Mouse (Mus musculus) embryonic fibroblast, embryonic 13.5 days (primary cell): ENCODE results near the gene Kifc5b. TPM values are rescaled to one million over a fixed set of nuclear protein-coding genes. Genes with fewer than 3 reads are reported as not detected.
"Not testable (repeated sequence)": the region's sequence is repeated elsewhere in the genome, so short reads cannot be mapped to it uniquely, and the experiment has no call there.

ENCODE experiments used
- H3K27ac ChIP-seq: 2 replicates; pipeline ENCODE4 v1.5.1; 2012; ENCODE audit warnings: low read length, control low read depth, inconsistent platforms; ENCODE audit not compliant: insufficient read depth
- H3K4me1 ChIP-seq: 2 replicates; pipeline ENCODE4 v1.6.1; 2011; ENCODE audit warnings: low read length; ENCODE audit not compliant: control insufficient read depth, insufficient read depth
- H3K4me3 ChIP-seq: 2 replicates; pipeline ENCODE4 v1.5.1; 2011; ENCODE audit warnings: mild to moderate bottlenecking, control low read depth, low read length; ENCODE audit not compliant: insufficient read depth
- CTCF ChIP-seq: IDR thresholded peaks from 2 replicates; pipeline ENCODE4 v1.5.1; 2011; ENCODE audit warnings: mild to moderate bottlenecking, control low read depth, low read length, moderate library complexity, borderline replicate concordance; ENCODE audit not compliant: insufficient read depth
- POLR2A ChIP-seq: IDR thresholded peaks from 2 replicates; pipeline ENCODE4 v1.6.1; 2011; ENCODE audit warnings: low read depth, mild to moderate bottlenecking, control low read depth, low read length, moderate library complexity
- polyA plus RNA-seq: library from polyadenylated mRNA; stranded (reverse); fragments of >200 nt; gene quantifications from 2 replicates; pipeline ENCODE4 v1.2.4, GENCODE M21; 2011; ENCODE audit warnings: low read depth; ENCODE audit not compliant: missing spikeins, insufficient read length

Gene Kifc5b
- polyA plus RNA-seq, 1 experiment: 7.2 TPM

DNA sequence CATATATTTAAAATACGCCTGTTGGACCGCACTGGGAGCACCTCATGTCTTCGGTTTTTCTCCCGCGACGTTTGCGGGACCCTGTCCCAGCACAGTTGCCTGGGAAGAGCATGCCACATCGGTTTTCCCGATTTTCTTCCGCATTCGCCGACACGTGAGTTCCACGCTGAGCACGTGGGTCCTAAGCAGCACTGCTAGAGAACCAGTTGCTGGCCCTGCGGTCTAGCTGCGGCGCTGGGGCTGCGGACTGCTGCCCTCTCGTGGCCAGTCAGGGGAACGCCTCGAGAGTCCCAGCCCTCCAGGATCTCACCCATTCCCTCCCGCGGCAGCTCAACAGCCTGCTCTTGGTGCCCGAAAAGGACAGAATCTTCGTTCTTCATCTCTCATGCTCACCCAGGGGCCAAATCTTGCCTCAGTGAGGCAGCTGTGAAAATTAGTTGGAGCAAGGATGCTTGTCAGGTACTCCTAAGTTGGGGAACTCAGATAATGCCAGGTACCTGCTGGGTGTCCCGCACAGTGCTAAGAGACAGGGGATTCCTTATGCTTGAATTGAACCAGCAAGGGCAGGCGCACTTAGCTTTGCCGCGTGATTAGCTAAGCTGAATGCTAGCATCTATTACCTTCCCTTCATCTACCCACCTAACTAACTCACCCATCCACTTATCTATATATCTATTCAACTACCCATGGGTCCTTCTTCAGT, 30.7 kb upstream of the Kifc5b start:
- Histone ChIP-seq H3K27ac (no peak overlapping the region), H3K4me3 (peak overlapping the region; percentile 23), H3K4me1 (peaks cover 5% of the 10 kb centered on the region)
- peak; percentile 51; the same call in 1 of the 2 replicates for TF ChIP-seq POLR2A
- TF ChIP-seq CTCF: peak; percentile 94

DNA sequence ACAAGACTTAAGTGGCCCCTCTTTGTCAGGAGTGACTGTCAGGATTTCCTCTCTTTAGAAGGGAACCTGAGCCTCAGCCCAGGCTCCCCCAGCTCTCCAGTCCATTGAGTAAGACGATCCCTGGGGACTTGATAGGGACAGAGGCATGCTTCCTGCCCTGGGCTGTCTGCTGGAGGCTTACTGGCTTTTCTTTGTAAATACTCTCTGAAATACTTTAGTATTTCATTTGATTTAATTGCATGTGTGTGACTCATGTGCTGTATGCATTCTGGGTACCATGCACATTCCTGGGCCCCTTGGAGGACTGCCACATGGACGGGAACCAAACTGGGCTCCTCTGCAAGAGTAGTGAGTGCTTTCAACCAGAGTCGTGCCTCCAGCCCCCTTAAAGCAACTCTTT, 29.0 kb upstream of the Kifc5b start:
- Histone ChIP-seq H3K4me1 (peaks cover 5% of the 10 kb centered on the region), H3K27ac (peak overlapping the region; percentile 37), H3K4me3 (no peak overlapping the region)
- TF ChIP-seq POLR2A (no peak), CTCF (no peak)

DNA sequence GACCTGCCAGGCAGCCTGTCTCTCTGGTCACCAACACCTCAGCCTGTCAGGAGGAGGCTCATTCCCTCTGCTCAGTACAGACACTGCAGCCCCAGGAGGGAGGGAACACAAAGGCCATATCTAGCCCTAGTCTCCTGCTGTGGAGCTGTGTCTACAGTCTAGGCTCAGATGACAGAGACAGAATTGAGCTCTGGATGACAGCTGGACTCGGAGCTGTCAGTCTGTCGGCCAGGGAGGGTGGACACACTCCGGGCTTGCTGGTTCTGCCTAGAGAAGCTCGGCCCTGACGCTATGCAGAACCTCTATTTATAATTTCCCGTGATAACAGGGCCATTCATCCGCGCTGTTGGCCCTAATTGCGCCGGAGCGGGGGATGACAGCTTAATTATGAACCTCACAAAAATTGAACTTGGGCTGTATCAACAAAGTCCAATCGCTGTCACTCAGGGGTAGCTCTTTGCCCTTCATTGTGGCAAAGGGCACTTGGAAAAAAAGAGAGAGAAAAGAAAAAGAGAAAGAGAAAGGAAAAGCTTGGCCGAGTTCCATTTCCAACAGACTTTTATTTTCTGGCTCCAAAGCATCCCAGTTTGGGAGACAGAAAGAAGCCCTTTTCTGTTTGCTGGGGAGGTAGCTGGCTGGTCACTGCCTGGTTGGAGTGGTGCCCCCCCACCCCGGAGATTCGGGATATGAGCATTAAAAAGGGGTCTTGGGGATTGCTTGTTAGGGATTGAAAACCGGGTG, 24.1 kb upstream of the Kifc5b start:
- no peak overlapping the region for H3K27ac ChIP-seq
- TF ChIP-seq CTCF (no peak), POLR2A (no peak)
- H3K4me3 ChIP-seq: no peak overlapping the region
- peaks cover 8% of the 10 kb centered on the region; the same call in 1 of the 2 replicates for H3K4me1 ChIP-seq

DNA sequence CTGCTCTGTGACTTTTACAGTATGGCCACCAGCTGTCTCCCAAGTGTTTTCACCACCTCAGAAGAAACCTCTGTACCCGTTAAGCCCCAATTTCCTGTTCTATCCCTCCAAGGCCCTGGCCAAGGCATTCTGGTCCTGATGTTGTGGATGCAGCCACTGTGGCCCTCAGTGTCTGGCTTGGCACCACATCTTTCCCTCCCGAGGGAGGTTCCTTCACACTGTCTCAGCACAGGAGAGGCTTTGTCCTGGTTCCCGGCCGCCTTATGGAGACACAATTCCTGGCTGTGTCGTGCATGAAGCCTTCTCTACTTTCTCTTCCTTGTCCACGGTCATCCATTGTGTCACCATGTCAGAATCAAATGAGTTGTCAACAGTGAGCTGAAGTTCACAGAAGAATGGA, 23.4 kb upstream of the Kifc5b start:
- H3K4me1 ChIP-seq: peaks cover 6% of the 10 kb centered on the region; the same call in 1 of the 2 replicates
- no peak overlapping the region for H3K27ac ChIP-seq
- TF ChIP-seq CTCF: no peak
- no peak overlapping the region for H3K4me3 ChIP-seq

DNA sequence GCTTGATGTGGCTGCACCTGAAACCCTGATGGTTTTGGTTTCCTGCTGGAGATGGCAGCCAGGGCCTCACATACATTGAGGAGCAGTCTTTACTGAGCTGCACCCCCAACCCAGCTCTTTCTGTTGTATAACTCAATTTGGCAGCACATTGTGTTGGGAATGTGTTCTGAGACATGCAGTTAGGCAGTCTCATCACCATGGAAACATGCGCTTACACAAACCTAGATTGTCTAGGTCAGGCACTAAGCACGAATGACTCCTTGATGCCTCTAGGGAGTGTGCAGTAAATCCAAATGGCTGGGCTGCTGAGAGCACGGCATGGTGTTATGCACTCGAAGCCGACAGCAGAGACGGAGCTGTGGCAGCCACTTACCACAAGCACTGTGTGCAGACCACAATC, 22.5 kb upstream of the Kifc5b start:
- TF ChIP-seq POLR2A (no peak), CTCF (no peak)
- Histone ChIP-seq H3K4me3 (no peak overlapping the region), H3K27ac (no peak overlapping the region), H3K4me1 (peaks cover 6% of the 10 kb centered on the region; the same call in 1 of the 2 replicates)

DNA sequence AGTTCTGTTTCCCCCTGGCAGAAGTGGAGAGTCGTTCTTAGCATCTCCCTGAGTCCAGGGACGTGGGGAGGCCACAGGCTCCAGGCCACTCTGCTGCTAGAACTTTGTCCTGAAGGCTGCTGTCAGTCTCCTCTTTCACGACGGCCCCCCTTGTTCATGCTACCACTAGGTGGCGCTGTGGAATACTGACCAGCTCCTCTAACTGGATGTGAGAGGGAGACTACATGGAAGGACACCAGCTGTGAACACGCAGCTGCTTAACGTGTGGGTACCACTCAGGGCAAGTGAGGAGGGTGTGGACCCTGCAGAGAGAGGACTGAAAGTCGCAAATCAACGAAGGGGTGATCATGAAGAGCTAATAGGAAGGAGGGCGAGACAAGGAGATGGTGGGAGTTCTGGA, 21.3 kb upstream of the Kifc5b start:
- Histone ChIP-seq H3K27ac (no peak overlapping the region), H3K4me1 (peaks cover 6% of the 10 kb centered on the region; the same call in 1 of the 2 replicates), H3K4me3 (no peak overlapping the region)
- TF ChIP-seq CTCF (peak; percentile 45; the same call in 1 of the 2 replicates), POLR2A (no peak)

DNA sequence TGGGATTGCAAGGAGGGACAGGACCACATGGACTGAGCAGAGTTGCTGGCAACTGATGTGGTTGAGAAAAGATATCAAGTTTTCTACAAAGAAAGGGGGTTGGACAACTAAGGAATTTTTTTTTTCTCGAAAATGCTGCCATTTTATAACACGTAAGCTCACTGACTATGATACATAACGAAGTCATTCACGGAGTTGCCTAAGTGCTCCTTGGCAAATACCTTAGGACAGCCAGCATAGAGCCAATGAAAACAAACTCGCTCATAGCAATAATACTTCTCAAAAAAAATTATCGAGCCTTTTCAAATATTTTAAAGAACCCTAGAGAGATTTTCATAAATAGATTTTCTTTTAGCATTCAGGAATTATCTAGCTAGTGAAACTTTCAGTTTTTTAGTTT, 16.0 kb upstream of the Kifc5b start:
- no peaks in the 10 kb centered on the region for H3K4me1 ChIP-seq
- H3K27ac ChIP-seq: no peak overlapping the region
- TF ChIP-seq CTCF (no peak), POLR2A (no peak)
- no peak overlapping the region for H3K4me3 ChIP-seq

DNA sequence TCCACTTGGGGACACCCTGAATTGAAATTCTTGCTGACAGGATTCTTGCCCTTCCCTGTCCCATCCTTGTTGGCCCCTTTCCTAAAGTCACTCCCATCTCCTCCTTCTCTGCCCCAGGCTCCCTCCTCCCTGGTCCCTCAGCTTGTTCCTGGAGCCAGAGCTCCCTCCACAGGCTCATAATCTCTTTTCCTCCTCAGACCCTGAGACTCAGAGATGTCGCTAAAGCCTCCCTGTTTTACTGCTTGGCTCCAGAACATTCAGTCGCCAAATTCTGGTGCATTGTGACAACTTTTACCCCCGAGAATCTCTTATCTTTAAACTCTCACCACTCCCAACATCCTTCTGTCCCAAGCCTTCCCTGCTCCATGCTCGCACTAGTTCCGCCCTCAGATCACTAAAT, 12.6 kb upstream of the Kifc5b start:
- H3K27ac ChIP-seq: no peak overlapping the region
- no peak for TF ChIP-seq POLR2A
- no peak for TF ChIP-seq CTCF
- no peak overlapping the region for H3K4me3 ChIP-seq
- no peaks in the 10 kb centered on the region for H3K4me1 ChIP-seq

DNA sequence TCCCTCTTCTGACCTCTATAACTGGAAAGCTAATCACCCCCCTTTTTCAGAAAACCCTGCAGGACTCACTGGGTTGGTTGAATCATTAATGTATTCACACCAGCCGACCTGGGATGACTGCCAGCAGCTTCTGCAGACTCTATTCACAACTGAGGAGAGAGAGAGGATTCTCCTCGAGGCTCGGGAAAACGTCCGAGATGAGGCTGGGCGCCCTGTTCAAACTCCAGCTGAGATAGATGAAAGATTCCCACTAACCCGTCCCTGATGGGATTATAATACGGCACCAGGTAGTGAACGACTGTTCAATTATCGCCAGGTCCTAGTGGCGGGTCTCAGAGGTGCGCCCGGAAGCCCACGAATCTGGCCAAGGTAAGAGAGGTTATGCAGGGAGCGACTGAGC, 9.4 kb upstream of the Kifc5b start:
- H3K4me3 ChIP-seq: not testable (repeated sequence)

DNA sequence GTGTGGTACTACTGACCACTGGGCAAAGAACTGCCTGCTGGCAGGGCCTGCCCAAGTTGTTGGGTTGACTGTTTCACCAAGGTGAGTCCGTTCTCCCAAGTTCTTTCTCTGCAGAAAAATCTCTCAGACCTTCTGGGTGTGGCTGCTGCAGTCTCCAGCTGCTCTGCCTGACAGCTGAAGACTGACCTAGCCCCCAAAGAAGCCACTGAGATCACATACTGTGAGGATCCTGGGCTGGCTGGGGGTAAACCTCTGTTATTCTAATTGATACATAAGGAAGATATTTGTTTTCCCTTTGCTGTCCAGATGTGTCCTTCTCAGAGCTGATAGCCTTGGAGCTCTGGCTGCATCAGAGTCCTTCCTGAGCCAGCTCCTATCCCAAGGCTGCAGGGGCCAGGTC, 1.6 kb upstream of the Kifc5b start:
- H3K4me1 ChIP-seq: no peaks in the 10 kb centered on the region
- no peak overlapping the region for H3K4me3 ChIP-seq
- H3K27ac ChIP-seq: no peak overlapping the region
- TF ChIP-seq POLR2A: no peak
- no peak for TF ChIP-seq CTCF

More for the DNA sequence above, 9.4 kb upstream of the Kifc5b start:
- not testable (repeated sequence) for H3K27ac ChIP-seq, H3K4me1 ChIP-seq

DNA sequence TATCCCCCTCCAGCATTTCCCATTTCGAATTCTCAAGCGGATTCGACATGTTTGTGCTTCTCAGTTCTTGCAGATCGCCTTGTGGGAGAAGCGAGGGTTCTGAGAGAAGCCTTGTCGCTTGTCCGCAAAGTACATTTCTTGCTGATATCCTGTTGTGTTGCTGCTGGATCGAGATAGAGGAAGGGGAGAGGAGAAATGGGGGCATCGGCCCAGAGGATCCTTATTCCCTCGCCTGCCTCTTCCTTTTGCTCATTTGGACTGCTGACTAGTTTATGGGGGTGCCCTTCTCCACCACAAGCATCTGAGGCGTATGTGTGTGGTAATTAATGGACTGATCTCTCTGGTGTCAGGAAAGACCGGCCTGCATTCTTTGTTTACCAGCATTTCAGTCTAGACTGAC, 669 bp downstream of the Kifc5b start:
- H3K27ac ChIP-seq, H3K4me1 ChIP-seq: not testable (repeated sequence)
- H3K4me3 ChIP-seq: peak overlapping the region; percentile 54
